Mouse (Mus musculus): ENCODE data around the gene Crybg1.

DNA sequence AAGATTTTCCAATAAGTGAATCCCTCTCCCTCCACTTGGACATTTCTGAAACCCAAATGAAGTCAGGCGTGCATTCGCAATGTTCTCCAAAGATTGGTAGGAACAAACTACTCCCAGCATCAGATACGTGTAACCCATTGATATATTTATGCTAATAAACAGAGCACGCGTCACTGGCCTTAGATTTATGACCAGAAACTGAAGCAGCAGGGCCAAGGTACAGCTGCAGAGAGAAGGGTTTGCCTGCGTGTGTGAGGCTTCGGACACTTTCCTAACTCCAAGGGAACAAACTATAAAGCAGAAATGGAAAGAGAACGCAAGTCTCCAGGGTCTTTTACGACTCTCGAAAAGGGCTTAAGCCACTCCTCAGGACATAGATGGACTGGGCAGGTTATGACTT is 5.3 kb downstream of the Crybg1 start:
- TF ChIP-seq CTCF (IDR thresholded peaks at IDR 0.05; ENCODE audit: control insufficient read depth, insufficient read depth, insufficient replicate concordance, low read depth, low read length) (no peak), POLR2A (IDR thresholded peaks at IDR 0.05; ENCODE audit: control insufficient read depth, low read depth, low read length) (no peak)
